Mouse (Mus musculus) cerebellum, postnatal 25 days (tissue): ENCODE results near the gene Pax5.

Experiments
- DNase-seq, 2 experiments: peaks; one replicate each; pipeline ENCODE4 v3.0.0; 2021; ENCODE audit warnings: mixed read lengths in 2 of 2

The Pax5 gene

DNA sequence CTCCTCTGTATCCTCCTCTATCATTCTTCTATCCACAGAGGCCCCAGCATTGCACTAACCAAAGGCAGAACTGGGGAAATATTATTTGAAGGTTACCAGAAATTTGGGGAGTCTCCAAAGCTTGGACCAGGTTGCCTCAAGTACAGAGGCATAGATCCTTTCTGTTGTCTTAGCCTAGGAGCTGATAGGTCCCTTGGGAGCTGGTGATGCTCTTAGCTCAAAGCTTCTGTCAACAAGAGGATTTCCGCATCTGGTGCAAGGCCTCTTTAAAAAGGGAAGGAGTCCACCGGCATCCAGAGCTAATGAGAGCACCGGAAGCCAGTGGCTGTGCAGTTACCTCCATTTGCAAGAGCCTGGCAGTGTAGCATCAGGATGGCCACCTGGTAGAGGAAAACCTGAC, 5.1 kb downstream of the Pax5 start:
- peak in 1 of 2 experiments; percentile 18 for DNase-seq

DNA sequence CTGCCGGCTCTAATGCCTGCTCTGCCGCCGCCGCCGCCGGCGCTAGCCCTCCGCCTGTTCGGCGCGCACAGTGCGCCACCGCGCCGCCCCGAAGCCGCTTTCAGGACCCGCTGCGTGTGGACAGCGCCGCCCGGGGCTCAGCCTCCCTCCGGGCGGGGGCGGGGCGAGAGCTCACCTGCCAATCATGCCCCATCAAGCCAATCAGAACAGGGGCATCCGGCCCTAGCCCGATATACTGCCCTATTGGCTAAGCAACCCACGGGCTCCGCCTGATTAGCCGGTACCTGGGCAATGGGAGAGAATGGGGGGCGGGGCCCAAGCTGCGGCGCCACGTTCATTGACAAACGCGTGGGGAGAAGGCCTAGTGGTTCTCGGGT, 5.9 kb downstream of the Pax5 start:
- DNase-seq = peak; percentile 61 to 77

DNA sequence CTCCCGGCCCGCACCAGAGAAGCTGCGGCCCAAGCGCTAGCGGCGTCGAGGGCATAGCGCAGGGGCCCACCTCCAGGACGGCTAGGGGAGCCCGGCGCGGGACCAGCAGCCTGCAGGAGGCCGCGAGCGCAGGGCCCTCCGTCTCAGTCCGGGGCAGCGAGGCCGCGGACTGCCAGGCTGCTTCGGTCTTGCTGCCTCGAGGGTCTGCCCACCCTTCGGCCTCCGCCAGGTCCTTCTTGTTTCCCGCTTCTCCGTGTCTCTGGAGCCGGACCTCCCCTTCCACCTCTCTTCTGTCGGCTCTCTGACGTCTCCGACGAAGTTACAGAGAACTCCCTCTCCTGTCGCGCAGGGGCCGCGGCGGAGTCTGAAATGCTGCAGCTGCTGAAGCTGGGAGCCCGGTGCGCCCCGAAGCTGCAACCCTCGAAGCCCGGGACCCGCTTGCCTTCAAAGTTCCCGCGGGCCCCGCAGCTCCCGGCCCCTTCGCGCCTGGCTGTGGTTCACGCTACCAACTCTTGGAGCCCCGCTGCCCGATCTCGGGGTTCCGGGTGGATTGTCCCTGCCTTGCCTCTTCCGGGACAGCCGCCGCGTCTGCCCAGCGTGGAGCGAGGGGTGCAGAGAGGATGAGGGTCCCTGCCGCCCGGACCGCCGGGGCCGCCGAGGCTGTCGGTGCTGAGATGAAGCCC, 6.5 kb downstream of the Pax5 start:
- peak in 1 of 2 experiments; percentile 16 for DNase-seq

DNA sequence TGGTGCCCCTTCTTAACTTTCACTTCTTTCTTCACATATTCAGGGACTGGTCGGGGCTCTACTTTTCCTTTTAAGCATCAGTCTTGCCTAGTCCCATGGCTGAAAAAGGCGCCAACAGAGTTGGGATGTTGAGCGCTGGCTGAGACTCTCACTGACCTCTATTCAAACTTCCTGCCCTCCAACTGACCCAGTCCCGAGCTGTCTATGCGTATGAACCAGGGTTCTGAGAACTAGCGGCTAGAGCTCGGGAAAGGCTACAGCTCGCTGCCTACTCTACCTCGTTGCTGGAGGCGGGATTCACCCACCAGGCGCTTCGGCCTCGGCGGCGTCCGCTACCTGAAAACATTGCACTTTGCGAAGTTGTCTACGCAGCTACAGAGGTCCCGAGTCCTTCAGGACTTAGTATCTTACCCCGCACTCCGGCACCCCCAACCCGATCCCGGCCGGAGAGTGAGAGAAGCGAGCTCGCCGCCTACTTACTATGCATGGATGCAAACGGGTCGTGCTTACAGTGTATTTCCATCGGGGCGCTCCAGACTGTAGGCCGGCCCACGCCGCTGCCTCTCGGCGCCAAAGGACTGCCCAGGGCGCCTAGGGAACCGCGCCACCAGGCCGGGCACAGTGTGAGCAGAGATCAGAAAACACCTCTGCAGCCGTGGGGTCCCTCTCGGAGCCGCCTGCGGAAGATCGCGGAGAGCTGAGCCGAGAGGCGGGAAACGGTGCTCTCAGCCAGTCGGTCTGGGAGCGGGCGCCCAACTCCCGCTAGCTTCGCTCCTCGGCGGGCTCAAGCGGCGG, 7.2 kb downstream of the Pax5 start:
- DNase-seq = peak; percentile 30 to 53

DNA sequence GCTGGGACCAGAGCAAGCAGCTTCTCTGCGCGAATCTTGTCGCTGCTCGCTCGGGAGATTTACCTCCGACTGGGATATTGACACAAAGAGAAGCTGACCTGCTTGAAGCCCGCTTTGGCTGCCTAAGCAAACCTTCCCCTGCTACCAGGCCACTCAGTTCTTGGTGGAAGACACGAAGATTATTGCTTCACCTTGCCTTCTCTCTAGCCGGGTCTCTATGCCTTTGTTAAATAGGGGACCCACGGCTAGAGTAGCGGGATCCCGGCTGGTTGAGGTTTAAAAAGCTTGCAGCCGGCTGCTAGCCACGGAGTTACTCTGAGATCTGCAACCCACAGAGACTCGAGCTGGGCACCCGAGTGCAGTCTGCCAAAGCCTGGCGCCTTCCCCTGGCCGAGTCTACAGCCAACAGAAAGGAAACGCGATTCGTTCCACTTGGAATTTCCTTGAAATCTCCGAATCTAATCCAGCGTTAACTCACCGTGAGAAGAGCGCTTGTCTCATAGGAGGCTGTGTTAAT, 8.2 kb downstream of the Pax5 start:
- DNase-seq = peak; percentile 53 to 64

DNA sequence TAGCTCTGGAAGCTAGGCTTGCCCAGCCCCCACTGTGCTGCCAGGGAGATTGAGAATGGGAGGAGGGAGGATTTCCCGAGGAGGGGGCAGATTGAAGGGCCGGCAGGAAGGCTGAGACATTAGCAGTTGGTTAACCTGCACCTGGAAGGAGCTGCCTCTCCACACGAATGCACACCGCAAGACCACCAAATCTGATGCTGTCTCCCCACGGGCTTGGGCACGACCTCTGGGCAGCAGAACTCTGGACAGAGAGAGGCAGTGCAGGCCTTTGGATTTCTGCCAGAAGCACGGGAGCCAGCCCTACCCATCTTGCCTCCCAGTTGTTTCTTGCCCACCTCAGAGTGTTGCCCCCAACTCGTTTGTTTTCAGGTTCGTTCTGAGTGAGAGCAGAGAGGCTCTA, 8.8 kb downstream of the Pax5 start:
- DNase-seq = peak in 1 of 2 experiments; percentile 16

DNA sequence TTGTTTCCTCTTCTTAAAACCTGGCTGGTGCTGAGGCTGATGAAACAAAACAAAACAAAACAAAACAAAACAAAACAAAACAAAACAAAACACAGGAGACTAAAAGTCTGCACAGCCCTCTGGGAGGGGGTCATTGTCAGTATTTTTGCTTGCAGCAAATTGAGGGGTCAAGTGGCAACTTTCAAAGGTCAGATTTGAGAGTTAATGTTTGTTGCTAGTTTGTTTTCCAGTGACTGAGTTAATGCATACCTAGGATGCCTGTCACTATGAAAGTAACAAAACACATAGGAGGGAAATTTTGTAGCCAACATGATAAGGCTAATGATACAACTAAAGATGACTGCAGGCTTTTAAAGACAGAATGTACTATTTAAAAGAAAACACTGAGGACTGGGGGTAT, 13.6 kb downstream of the Pax5 start:
- DNase-seq = no peak

DNA sequence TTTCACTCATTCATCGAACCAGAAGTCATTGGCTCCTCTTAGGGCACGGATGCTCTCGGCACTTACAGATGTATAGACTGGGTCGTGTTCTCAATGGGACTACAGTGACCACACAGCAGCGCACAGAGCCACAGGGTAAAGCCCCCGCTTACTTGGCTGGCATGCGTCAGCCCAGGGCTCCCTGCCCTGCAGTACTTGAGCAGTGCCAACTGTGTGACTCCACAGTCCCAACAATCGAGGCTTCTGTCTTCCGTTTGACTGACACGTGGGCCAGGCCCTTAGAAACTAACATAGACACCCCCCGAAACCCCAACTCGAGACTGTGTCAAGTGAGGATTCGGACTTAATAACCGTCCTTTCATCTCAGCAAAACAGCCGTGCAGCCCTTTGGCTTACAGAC, 15.9 kb downstream of the Pax5 start:
- DNase-seq = peak in 1 of 2 experiments; percentile 17

DNA sequence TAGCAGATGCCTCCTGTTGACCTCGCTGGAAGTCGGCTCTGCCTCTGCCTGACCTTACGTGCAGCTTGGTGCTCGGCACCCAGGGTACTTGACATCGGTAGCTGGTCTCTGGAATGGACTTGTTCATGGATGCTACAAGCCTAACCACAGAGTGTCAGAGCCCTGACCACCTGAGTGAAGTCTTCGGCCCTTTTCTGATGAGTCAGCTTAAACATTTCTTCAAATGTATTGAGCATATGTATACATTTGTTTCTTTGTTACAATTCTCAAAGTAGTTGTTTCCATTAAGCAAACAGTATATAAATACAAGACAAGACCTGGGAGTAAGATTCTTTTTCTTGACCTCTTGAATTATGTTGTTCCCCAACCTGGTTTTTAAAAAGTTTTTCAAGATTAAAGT, 24.7 kb downstream of the Pax5 start:
- DNase-seq = no peak

DNA sequence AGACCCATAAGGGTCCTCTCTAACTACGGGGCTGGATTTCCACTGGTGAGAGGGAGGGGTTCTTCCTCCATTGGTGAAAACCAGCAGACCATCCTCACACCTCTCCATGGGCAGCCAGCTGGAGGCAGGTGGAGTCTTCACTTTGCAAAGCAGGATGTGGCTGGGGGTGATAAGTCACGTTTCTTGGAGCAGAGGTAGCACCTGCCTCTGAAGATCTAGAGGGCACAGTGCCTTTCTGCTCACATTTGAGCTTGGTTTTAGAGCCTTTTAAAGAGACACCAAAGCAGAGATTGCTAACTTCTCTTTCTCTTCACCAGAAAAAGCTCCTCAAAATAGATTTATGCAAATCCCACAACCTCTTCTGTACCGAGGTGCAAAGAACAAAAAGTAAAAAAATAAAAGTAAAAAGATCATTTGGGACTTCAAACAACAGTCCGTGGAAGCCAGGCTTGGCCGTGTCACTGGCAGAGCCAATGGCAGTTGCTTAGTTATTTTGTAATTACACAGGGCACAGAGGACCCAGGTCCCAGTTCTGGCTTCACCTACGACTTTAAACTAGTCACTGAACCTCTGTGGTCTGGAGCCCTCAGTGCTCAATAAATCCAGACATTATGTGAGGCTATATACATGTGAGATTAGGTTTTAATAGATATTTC, 29.9 kb downstream of the Pax5 start:
- no peak for DNase-seq

DNA sequence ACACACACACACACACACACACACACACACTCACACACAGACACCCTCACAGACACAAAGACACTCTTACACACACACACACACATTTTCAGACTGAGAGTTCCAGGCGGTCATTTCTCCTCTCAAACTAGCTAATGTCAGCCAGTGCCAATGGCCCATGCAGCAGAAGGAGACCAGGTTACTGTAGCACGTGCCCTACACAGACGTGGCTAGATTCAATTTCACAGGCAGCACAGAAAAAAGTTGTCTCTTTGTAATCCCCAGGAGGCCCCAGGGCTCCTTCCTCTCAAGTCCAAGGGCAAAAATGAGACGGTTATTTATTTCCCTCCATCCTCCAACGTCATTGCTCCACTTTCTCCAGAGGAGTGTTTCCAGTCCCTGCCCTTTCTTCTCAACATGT, 31.6 kb downstream of the Pax5 start:
- no peak for DNase-seq

DNA sequence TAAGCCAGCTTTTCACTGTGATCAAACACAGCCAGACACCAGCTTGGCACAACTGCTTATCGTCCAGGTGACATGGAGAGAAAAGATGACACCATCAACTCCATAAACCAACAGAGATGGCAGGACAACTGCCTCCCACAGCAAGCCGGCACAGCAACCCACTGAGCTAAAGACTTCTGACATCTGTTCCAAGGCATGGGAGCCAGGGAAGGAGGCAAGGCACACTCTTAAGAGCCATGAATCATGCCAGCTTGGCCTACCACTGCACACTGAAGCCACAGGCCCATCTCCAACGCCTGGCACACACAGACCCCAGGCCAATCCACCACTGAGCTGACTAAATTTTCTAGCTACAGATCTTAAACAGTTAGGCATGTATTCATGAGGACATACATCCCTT, 32.3 kb downstream of the Pax5 start:
- DNase-seq = peak; percentile 20 to 24

DNA sequence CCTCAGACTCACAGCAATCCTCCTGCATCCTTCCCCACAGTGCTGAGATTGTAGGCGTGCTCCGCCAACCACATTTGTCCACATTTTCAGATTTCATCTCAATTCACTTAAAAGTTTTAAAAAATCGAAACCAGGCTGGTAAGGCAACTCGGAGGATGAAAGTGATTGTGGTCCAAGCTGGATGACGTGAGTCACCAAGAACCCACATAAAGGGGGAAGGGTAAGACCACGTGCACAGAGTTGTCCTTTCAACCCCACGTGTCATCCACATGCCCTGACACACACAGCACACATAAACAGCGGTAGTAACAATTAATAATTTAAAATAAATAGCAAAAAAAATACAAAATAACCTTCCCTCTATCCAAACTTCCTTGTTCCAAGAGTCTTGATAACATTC, 35.3 kb downstream of the Pax5 start:
- no peak for DNase-seq

DNA sequence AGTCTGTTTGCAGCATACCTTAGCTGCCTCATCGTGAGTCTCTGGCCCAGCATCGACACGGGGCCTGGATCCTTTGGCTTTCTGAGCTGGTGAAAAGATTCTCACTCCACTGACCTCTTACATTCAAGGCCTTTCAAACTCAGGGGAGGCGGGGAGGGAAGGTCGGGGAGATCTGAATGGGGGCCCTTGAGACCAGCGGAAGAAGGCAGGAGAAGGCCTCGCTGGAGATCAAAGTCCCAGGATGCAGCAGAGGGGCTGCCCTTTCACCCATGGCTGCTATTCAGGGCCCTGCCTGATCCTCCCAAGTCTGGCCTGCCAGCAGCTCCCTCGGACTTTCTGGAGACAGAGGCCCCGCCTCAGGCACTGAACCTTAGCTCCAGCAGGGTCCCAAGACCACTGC, 36.6 kb downstream of the Pax5 start:
- DNase-seq = no peak

DNA sequence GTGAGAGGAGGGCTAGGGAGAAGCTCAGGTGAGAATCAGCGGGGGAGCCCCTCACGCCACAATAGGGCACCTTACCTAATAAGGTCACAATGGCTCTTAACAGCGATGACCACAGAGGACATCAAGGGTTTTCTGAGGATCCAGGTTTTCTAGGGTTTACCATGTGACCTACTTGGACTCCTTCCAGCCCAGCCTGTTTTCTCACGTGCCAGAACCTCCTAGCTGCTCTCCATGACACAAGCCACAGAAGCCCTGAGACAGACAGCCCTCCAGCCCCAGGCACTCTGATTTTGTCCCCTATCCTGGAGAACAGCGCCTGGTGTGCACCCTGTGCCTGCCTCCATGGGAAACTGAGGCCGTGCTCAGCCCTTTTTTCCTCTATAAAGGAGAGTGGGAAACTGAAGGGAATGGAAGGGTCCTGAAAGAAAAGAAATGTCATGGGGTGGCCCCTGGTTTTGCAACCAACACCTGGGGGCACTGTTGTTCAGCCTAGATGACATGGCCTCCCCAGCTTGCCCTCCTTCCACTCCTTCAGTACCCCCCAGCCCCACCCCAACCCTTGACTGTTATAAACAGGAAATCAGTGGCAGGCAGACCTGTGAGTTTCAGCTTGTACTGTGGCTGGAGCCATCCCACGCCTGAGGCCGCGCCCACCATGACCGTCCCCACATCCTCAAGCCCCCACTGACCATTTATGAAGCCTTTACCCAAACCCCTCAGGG, 37.9 kb downstream of the Pax5 start:
- peak in 1 of 2 experiments; percentile 16 for DNase-seq

DNA sequence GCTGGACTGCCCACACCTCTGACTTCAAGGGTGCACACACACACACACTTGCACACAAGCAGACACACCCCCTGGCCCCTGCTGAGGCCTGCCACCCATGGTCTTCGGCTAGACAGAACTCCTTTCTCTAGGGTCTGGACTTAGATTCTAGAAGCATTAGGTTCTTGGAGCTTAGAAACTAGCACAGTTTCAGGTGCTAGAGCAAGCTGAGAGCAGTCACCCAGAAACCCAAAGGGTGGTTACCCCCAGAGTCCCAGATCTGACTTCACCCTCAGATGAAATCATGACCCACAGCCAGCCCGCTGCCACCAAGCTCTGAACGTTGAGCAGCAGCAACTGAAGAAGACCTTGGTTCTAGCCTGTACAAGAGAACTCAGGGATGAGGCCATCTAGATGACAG, 38.8 kb downstream of the Pax5 start:
- DNase-seq = no peak

DNA sequence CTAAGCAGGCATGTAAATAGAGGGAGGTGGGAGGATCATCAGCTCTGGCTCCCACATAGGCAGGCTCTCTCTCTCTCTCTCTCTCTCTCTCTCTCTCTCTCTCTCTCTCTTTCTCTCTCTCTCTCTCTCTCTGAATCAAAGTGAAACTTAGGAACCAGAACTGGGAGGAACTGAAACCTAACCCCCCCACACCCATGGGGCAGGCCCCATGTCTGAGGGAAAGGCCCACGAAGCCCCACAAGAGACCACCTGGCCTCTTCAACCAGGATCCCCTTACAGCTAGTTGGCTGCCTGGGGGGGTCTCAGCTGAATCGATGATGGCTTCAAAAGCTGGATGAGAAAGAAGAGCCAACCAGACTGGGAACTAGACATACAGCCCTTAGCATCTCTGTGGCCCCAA, 39.3 kb downstream of the Pax5 start:
- DNase-seq = no peak

DNA sequence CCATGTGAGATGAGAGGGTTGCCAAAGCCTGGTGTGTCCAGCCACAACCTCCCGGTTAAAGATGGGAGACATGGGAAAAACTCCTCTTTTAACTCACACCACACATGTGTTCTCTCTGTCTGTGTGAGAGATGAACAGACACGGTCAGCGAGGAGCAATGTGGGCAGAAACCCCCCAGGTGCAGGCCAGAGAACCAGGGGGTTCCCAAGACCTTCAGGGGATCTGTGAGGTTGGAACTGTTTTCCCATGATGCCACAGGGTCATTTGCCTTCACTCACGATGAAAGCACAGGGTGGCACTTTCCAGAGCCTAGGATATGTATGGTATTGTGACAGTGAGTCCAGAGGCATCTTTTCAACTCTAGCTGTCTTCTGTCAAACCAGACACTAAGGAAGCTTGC, 39.9 kb downstream of the Pax5 start:
- no peak for DNase-seq

DNA sequence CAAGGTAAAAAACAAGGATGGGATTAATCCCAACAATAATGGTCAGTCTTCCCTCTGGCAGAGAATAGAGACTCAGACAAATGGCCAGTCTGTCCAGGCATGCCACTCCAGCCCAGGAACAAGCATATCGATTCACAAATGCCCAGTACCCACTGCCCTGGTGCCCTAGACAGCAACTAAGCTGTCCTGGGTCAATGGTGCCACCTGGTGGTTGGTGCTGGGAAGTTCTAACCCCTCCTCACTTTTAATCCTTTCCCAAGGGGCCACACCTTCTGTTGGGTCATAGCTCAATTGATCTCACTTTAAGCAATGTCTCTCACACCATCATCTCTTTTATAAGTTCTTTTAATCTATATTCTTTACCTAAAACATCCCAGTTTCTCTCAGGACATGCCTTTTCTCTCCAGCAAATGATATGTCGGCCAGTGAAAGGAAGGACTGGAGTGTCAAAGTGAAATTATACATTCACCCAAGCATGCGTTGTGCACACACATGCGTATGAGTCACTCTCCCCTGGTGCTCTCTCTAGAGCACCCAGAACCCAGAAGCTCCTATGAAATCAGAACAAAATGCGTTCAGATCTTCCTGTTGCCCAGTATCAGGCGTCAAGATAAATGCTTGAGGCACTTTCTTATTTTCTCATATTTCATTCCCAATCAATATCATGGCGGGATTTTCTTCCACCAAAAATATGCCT, 40.7 kb downstream of the Pax5 start:
- peak; percentile 34 to 48 for DNase-seq

DNA sequence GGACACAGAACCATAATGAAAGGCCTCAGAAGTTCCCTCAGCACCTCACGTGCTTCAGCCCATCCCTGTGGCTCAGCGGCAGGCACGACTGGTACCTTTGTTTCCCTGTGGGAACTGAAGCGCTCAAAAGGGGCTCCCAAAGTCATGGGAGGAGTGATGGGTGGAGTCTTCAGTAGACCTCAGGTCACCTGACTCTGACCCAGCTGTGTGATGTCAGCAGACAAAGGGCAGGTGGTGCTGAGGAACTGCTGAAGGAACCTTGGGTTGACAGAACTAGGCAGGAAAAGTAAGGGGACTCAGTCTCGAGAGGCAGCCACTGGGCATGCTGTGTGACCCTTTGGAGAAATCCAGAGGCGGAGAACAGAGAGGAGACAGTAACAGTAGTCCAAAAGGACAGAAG, 41.7 kb downstream of the Pax5 start:
- no peak for DNase-seq

DNA sequence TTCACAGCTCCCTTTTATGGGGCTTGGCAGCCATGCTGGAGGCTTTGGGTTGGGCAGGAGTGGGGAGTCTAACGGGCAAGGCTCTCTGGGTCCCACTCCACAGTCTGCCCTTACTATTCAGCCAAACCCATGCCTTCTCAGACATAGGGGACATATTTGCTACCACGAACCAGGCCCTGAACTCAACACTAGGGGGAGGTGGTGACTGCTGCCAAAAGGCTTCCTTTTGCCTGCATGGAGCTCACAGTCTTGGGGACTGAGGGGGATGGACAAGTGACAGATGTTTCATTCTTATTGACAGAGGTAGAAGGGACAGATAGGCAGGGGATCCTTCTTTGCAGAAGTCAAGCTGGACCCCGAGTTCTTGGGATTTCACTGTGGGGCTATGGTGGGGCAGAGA, 42.1 kb downstream of the Pax5 start:
- DNase-seq = no peak

DNA sequence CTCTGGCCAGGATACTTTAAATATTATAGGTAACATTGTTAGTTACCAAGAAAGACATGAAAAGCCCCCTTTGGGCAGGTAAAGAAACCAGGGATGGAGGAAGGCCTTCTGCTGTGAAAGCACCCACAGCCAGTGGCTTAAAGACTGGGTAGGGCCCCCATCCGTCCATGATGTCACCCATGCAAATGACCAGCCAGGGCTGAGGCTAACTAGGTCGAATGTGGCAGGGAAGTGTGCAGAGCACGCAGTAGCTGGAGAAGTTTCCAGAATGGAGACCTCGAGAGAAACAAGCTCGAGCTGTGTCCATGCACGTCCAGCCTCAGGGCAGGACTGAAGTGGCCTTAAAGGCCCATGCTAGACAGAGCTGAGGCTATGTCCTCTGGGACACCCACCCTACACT, 42.9 kb downstream of the Pax5 start:
- no peak for DNase-seq

DNA sequence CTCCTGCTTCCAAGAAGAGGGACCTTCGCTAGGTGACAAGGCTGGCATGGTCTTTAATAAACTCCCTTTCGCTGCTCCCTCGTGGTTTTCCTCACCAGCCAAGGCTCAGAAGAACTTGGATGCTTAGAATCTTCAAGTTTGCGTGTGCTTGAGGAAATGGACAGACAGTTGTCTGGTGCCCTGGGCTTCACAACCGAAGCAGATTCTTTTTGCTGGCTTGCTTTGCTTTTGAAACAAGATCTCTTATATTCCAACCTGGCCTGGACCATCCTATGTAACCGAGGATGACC, 45.6 kb downstream of the Pax5 start:
- DNase-seq = no peak
